Mouse (Mus musculus): ENCODE results near the gene Ces1g. TPM values are rescaled to one million over a fixed set of nuclear protein-coding genes. Genes with fewer than 3 reads are reported as not detected.

Ces1g gene
- polyA plus RNA-seq, 1 experiment from 2014 or later: not detected

DNA sequence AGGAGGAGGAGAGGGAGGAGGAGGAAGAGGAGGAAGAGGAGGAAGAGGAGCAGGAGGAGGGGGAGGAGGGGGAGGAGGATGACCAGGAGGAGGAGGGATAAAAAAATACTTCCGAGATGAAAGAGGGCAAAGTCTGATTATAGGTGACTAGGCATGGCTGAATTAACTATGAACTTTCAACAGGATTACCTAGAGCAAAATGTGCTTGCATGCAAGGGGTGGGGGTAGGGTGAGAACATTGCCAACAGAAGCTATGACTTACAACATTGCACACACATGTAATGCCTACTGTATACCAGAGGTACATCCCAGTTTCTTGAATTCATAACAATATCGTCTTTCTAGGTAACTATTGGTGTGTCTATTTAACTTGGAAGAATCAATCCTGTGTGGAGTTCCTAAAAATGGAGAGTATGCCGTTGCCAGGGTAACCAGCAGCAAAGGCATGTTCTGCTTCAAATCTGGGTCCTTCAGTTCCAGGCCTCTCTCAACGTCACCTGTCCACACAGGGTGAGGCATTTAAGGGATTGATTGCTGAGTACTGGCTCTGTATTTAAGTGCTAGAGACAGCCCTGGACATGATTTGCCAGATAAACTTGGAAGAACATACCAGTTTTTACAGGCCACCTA, 58.8 kb downstream of the Ces1g start:
- WGBS: 76% methylated on average over 4 of the region's 4 CpGs
- Histone ChIP-seq H3K9ac (no peak overlapping the region), H3K9me3 (no peaks in the 10 kb centered on the region), H3K4me2 (replicated peaks) (no peak overlapping the region), H3K4me1 (no peaks in the 10 kb centered on the region), H3K36me3 (no peaks in the 10 kb centered on the region), H3K27me3 (no peaks in the 10 kb centered on the region), H3K27ac (no peak overlapping the region), H3K4me3 (no peak overlapping the region)
- no peak for ATAC-seq (ENCODE audit: insufficient number of reproducible peaks, insufficient read depth, low FRiP score, low TSS enrichment)

DNA sequence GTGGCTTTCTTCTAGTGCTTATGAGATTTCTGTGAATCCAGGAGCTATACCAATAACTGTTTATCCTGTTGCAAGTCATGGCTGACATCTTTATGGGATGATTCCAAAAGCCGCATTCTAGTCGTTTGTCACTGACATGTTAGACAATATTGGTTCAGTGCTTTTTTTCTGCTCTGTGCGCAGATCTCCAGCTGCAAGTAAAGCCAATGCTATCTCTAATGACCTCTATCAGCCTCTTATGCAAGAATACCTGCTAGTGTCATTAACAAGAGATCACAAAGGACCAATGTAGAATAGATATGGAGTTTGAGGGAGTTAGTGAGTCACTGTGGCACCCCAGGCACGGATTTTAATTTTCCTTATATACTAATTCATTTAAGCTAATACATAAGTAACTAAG, 62.5 kb downstream of the Ces1g start:
- H3K4me3 ChIP-seq: no peak overlapping the region
- H3K27me3 ChIP-seq: no peaks in the 10 kb centered on the region
- H3K4me2 ChIP-seq (replicated peaks): no peak overlapping the region
- 81% methylated on average over 4 of the region's 4 CpGs for WGBS
- no peak overlapping the region for H3K27ac ChIP-seq
- no peak for ATAC-seq (ENCODE audit: insufficient number of reproducible peaks, insufficient read depth, low FRiP score, low TSS enrichment)
- no peaks in the 10 kb centered on the region for H3K4me1 ChIP-seq
- H3K9ac ChIP-seq: no peak overlapping the region
- no peaks in the 10 kb centered on the region for H3K36me3 ChIP-seq
- H3K9me3 ChIP-seq: no peaks in the 10 kb centered on the region

DNA sequence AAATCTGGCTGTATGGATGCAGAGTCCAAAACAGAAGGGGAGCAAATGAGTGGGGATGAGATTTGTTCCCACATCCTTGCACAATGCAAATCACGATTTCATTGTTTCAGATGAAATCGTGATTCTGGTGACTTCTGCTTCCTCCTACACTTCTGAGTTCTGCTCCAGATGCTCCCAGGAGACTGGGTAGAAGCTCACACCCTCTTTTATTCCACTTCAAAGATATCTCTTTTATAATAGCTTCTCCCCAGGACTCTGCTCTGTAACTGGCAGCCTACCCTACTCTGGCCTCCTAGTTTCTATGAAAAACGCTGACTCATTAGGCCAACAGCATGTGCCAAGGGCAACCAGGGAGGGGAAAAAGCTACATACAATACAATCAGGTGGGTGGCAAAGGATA, 63.8 kb downstream of the Ces1g start:
- H3K9me3 ChIP-seq: no peaks in the 10 kb centered on the region
- no peak overlapping the region for H3K9ac ChIP-seq
- ATAC-seq (ENCODE audit: insufficient number of reproducible peaks, insufficient read depth, low FRiP score, low TSS enrichment): no peak
- no peak overlapping the region for H3K27ac ChIP-seq
- no peaks in the 10 kb centered on the region for H3K36me3 ChIP-seq
- 92% methylated on average over 3 of the region's 3 CpGs for WGBS
- no peak overlapping the region for H3K4me2 ChIP-seq (replicated peaks)
- H3K27me3 ChIP-seq: no peaks in the 10 kb centered on the region
- no peaks in the 10 kb centered on the region for H3K4me1 ChIP-seq
- H3K4me3 ChIP-seq: no peak overlapping the region

DNA sequence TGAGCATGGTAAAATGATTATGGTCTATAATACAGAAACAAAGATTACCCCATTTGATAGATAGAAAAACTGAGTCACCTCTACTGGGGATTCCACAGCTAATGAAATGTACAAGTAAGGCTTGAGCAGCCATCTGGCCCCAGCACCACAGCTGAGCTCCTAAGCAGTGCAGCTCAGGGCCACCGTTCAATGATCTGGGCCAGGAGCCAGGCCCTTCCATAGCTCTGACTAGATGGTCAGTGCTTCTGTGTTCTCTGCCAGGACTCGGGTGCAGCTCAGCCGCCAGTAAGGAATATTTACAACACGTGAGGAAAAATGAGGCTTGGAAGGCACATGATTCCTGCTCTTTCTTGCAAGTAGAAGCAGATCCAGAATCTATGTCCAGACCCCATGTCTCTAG, 64.4 kb downstream of the Ces1g start:
- 89% methylated on average over 4 of the region's 4 CpGs for WGBS
- H3K27ac ChIP-seq: no peak overlapping the region

DNA sequence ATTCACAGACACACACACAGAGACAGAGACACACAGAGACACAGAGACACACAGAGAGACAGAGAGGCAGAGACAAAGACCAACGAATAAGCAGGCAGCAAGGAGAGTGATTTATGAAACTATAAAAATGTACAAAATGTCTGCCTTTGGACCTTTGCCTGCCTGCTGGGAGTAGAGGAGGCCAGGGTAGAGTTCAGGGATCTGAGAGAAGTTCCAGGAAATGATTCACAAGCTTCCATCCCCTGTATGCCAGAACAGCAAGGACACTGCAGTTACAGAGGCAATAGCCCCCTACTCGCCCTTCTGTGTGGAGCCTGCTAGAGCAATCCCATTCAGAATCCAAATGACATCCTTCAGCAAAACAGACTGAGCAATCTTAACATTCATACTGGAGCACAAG, 75.7 kb downstream of the Ces1g start:
- H3K9me3 ChIP-seq: no peaks in the 10 kb centered on the region
- H3K4me1 ChIP-seq: no peaks in the 10 kb centered on the region
- H3K36me3 ChIP-seq: no peaks in the 10 kb centered on the region
- H3K4me3 ChIP-seq: no peak overlapping the region
- ATAC-seq (ENCODE audit: insufficient number of reproducible peaks, insufficient read depth, low FRiP score, low TSS enrichment): no peak
- no peak overlapping the region for H3K27ac ChIP-seq
- H3K27me3 ChIP-seq: no peaks in the 10 kb centered on the region
- no peak overlapping the region for H3K9ac ChIP-seq
- 61% methylated on average over 2 of the region's 2 CpGs for WGBS
- H3K4me2 ChIP-seq (replicated peaks): no peak overlapping the region

More for the DNA sequence above, 64.4 kb downstream of the Ces1g start:
- no peaks in the 10 kb centered on the region for H3K4me1 ChIP-seq
- H3K9ac ChIP-seq: no peak overlapping the region
- no peaks in the 10 kb centered on the region for H3K36me3 ChIP-seq
- no peak overlapping the region for H3K4me3 ChIP-seq
- no peaks in the 10 kb centered on the region for H3K9me3 ChIP-seq
- no peak overlapping the region for H3K4me2 ChIP-seq (replicated peaks)
- ATAC-seq (ENCODE audit: insufficient number of reproducible peaks, insufficient read depth, low FRiP score, low TSS enrichment): no peak
- H3K27me3 ChIP-seq: no peaks in the 10 kb centered on the region

DNA sequence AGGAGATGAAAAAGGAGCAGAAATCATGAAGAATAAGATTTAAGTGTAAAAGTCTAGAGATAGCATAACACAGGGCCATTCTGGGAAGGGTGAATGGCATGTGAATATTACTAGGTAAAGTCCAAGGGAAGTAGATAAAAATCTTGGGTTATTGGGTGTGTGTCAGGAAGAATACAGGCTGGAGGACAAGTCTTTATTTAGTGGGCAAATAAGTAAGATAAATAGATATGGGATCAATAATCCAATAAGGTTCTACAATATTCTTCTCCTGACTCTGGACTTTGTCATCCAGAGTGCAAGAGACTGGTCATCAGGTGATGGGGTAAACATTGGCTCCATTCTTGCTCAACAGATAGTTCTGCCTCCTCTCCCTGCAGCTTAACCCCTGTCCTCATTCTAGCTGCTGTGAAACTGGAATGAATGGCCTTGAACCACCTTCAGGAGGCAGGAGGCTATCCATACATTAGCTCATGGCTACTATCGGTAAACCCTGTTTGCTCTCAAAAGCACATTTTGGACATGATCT, 84.6 kb downstream of the Ces1g start:
- no peak overlapping the region for H3K27ac ChIP-seq
- H3K36me3 ChIP-seq: no peaks in the 10 kb centered on the region
- H3K27me3 ChIP-seq: no peaks in the 10 kb centered on the region
- ATAC-seq (ENCODE audit: insufficient number of reproducible peaks, insufficient read depth, low FRiP score, low TSS enrichment): no peak
- H3K4me2 ChIP-seq (replicated peaks): no peak overlapping the region
- H3K9ac ChIP-seq: no peak overlapping the region
- no peaks in the 10 kb centered on the region for H3K4me1 ChIP-seq
- 97% methylated on average over 1 of the region's 1 CpGs for WGBS
- H3K9me3 ChIP-seq: no peaks in the 10 kb centered on the region
- no peak overlapping the region for H3K4me3 ChIP-seq

Other genes starting within 250 kb of the Ces1g start
- gene Ces1c, start 206.0 kb downstream of the Ces1g start, polyA plus RNA-seq (2016; fragmentation: Nextera tagmentation; extraction: Ambion mirVana): not detected in 2 replicates
- 1.3 and 2.0 TPM in 2 replicates for gene Ces1d, start 139.5 kb downstream of the Ces1g start, polyA plus RNA-seq (2016; fragmentation: Nextera tagmentation; extraction: Ambion mirVana)
- gene Ces1e, start 107.7 kb downstream of the Ces1g start, polyA plus RNA-seq (2016; fragmentation: Nextera tagmentation; extraction: Ambion mirVana): not detected in 2 replicates
- not detected in 2 replicates for gene Ces1f, start 57.6 kb downstream of the Ces1g start, polyA plus RNA-seq (2016; fragmentation: Nextera tagmentation; extraction: Ambion mirVana)
- not detected in 2 replicates for gene Ces1h, start 42.4 kb upstream of the Ces1g start, polyA plus RNA-seq (2016; fragmentation: Nextera tagmentation; extraction: Ambion mirVana)
- 0.23 TPM in 1 of 2 replicates, not detected in the other for gene Ces5a, start 198.5 kb upstream of the Ces1g start, polyA plus RNA-seq (2016; fragmentation: Nextera tagmentation; extraction: Ambion mirVana)

All from embryonic facial prominence, embryonic 12.5 days (tissue).